Mouse (Mus musculus) kidney, postnatal 0 days (tissue): Measurements from ENCODE around the gene Appl1. TPM values are rescaled to one million over a fixed set of nuclear protein-coding genes. Genes with fewer than 3 reads are reported as not detected.
A peak's percentile ranks its signal among the peaks of the same experiment; 100 is the strongest.

Experiments used
- ATAC-seq: fragments of 200-750 bp; cut with Nextera tagmentation; replicated peaks from 2 replicates; pipeline ENCODE4 v1.8.0; 2017; ENCODE audit warnings: low read depth, moderate number of reproducible peaks, moderate TSS enrichment, moderate library complexity; ENCODE audit not compliant: low FRiP score
- DNase-seq: peaks from one replicate; pipeline ENCODE4 v3.0.0-alpha.2; 2016; ENCODE audit warnings: low spot score
- H3K27ac ChIP-seq: fragments of 300-500 bp; sonication (generic); 2 replicates; pipeline ENCODE4 v1.5.1; 2014; ENCODE audit warnings: mild to moderate bottlenecking
- H3K27me3 ChIP-seq: fragments of 300-500 bp; sonication (generic); 2 replicates; pipeline ENCODE4 v1.6.1; 2014; ENCODE audit warnings: low read length, mixed read lengths; ENCODE audit not compliant: insufficient read depth
- H3K36me3 ChIP-seq: fragments of 300-500 bp; sonication (generic); 2 replicates; pipeline ENCODE4 v1.6.1; 2014; ENCODE audit warnings: low read length, mixed read lengths; ENCODE audit not compliant: insufficient read depth
- H3K4me1 ChIP-seq: fragments of 300-500 bp; sonication (generic); replicated peaks from 2 replicates; pipeline ENCODE4 v1.6.1; 2014; ENCODE audit warnings: antibody characterized with exemption, low read length, mixed read lengths; ENCODE audit not compliant: insufficient read depth
- H3K4me2 ChIP-seq: fragments of 300-500 bp; sonication (generic); 2 replicates; pipeline ENCODE4 v1.6.1; 2014; ENCODE audit warnings: mild to moderate bottlenecking, low read length, moderate library complexity, mixed read lengths
- H3K4me3 ChIP-seq: fragments of 300-500 bp; sonication (generic); replicated peaks from 2 replicates; pipeline ENCODE4 v1.5.1; 2014; ENCODE audit warnings: low read depth, low read length
- H3K9ac ChIP-seq: fragments of 300-500 bp; sonication (generic); 2 replicates; pipeline ENCODE4 v1.6.1; 2014; ENCODE audit warnings: low read depth, low read length
- H3K9me3 ChIP-seq: fragments of 300-500 bp; sonication (generic); replicated peaks from 2 replicates; pipeline ENCODE4 v1.6.1; 2016; ENCODE audit warnings: low read length, inconsistent platforms, mixed read lengths
- CTCF ChIP-seq: IDR thresholded peaks from 2 replicates; pipeline ENCODE4 v1.5.1; 2016; ENCODE audit warnings: antibody characterized with exemption, low read depth, mild to moderate bottlenecking, moderate library complexity
- WGBS: fragments of 180-500 bp; shearing (Covaris S2); extraction: QIAGEN DNeasy Blood & Tissue Kit; methylation state at CpG from one replicate; pipeline ENCODE4 v1.1.7; 2014; 5-methylcytosine and 5-hydroxymethylcytosine counted together
- polyA plus RNA-seq: library from polyadenylated mRNA; unstranded; fragments of >200 nt; fragmentation: Nextera tagmentation; extraction: Ambion mirVana; gene quantifications from 2 replicates; pipeline ENCODE4 v1.2.1, GENCODE M21; 2015

The Appl1 gene
- polyA plus RNA-seq, 1 experiment from 2014 or later: 36.6 TPM

DNA sequence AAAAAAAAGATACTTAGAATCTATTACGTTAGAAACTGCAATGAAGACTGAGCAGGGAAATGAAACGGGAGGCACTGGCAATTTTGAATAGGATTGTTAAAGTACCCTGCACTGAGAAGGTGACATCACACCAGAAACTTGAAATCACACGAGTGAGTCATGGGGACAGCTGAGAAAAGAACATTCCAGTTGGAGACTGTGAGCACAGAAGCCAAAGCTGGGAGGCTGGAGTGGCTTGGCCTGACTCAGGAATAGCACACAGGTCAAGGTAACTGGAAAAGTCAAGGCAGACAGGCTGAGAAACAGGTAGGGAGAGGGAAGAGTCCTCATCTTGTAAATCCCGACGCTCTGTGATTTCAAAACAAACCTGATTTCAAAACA, 11.1 kb upstream of the Appl1 start:
- ATAC-seq (no peak), DNase-seq (no peak)
- H3K4me3 ChIP-seq: no peak overlapping the region
- no peaks in the 10 kb centered on the region for H3K9me3 ChIP-seq
- H3K9ac ChIP-seq: no peak overlapping the region
- H3K27ac ChIP-seq: no peak overlapping the region
- H3K4me2 ChIP-seq: no peak overlapping the region
- no peaks in the 10 kb centered on the region for H3K27me3 ChIP-seq
- H3K36me3 ChIP-seq: no peaks in the 10 kb centered on the region
- WGBS: 80% methylated on average over 5 of the region's 5 CpGs
- no peaks in the 10 kb centered on the region for H3K4me1 ChIP-seq
- TF ChIP-seq CTCF: no peak

DNA sequence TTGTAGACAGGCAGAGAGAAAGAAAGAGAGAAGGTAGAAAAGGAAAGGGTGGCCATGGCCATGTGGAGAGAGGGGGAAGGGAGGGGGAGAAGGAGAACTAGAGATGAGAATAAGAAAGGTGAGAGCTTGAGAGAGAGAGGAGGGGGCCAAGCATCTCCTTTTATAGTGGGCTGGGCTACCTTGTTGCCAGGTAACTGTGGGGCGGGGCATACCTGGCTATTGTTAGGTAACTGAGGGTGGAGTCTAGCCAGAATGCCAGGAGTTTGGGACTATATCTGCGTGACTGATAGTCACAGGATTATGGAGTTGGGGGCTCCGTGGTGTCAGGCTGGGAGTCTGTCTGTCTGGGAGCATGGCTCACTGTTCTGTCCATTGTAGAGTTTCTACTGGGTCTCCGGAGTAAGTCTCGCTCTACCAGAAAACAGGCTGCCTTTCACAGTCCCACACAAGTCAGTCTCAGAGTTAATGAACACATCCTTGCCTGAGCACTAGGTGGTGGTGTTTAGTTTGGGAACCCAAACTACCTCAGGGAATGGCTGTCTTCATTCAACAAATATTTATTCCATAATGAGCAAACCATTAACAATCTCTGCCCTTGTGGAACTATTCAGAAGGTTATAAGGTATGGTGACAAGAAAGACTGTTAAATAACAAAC, 10.6 kb upstream of the Appl1 start:
- H3K27me3 ChIP-seq: no peaks in the 10 kb centered on the region
- no peak overlapping the region for H3K9ac ChIP-seq
- H3K9me3 ChIP-seq: no peaks in the 10 kb centered on the region
- H3K4me3 ChIP-seq: no peak overlapping the region
- no peak for ATAC-seq
- H3K4me2 ChIP-seq: no peak overlapping the region
- 75% methylated on average over 5 of the region's 5 CpGs for WGBS
- H3K36me3 ChIP-seq: no peaks in the 10 kb centered on the region
- H3K27ac ChIP-seq: no peak overlapping the region
- peak; percentile 63 for TF ChIP-seq CTCF
- H3K4me1 ChIP-seq: no peaks in the 10 kb centered on the region
- DNase-seq: no peak

- no peaks in the 10 kb centered on the region for H3K4me1 ChIP-seq
- whole genome bisulfite sequencing: 94% methylated on average over 8 of the region's 8 CpGs
These were observed 10.0 kb upstream of the Appl1 start for GRCm38 (mm10) chr14:26981021-26981420.

GRCm38 (mm10) chr14:26979808-26980207, 8.8 kb upstream of the Appl1 start:
- H3K36me3 ChIP-seq: no peaks in the 10 kb centered on the region
- H3K4me2 ChIP-seq: no peak overlapping the region
- H3K27ac ChIP-seq: no peak overlapping the region
- WGBS: 59% methylated on average over 3 of the region's 3 CpGs
- H3K9ac ChIP-seq: no peak overlapping the region
- H3K27me3 ChIP-seq: no peaks in the 10 kb centered on the region
- H3K9me3 ChIP-seq: no peaks in the 10 kb centered on the region
- no peaks in the 10 kb centered on the region for H3K4me1 ChIP-seq
- DNase-seq (no peak), ATAC-seq (no peak)
- TF ChIP-seq CTCF: no peak
- no peak overlapping the region for H3K4me3 ChIP-seq

More at GRCm38 (mm10) chr14:26981021-26981420, 10.0 kb upstream of the Appl1 start:
- no peak overlapping the region for H3K4me2 ChIP-seq
- no peak for DNase-seq
- no peak for TF ChIP-seq CTCF
- H3K27me3 ChIP-seq: no peaks in the 10 kb centered on the region
- no peaks in the 10 kb centered on the region for H3K9me3 ChIP-seq
- no peak overlapping the region for H3K4me3 ChIP-seq
- no peaks in the 10 kb centered on the region for H3K36me3 ChIP-seq
- no peak for ATAC-seq
- no peak overlapping the region for H3K27ac ChIP-seq
- H3K9ac ChIP-seq: no peak overlapping the region

GRCm38 (mm10) chr14:26977500-26977899, 6.5 kb upstream of the Appl1 start:
- H3K27ac ChIP-seq: no peak overlapping the region
- H3K4me1 ChIP-seq: no peaks in the 10 kb centered on the region
- ATAC-seq (no peak), DNase-seq (no peak)
- no peaks in the 10 kb centered on the region for H3K9me3 ChIP-seq
- no peak overlapping the region for H3K9ac ChIP-seq
- no peak for TF ChIP-seq CTCF
- 35% methylated on average over 2 of the region's 2 CpGs for WGBS
- no peak overlapping the region for H3K4me2 ChIP-seq
- no peaks in the 10 kb centered on the region for H3K27me3 ChIP-seq
- no peaks in the 10 kb centered on the region for H3K36me3 ChIP-seq
- H3K4me3 ChIP-seq: no peak overlapping the region

GRCm38 (mm10) chr14:26976212-26976611, 5.2 kb upstream of the Appl1 start:
- Histone ChIP-seq H3K9ac (no peak overlapping the region), H3K4me3 (no peak overlapping the region), H3K4me2 (no peak overlapping the region), H3K36me3 (no peaks in the 10 kb centered on the region), H3K9me3 (no peaks in the 10 kb centered on the region), H3K27me3 (no peaks in the 10 kb centered on the region), H3K27ac (no peak overlapping the region), H3K4me1 (no peaks in the 10 kb centered on the region)
- DNase-seq (no peak), ATAC-seq (no peak)
- TF ChIP-seq CTCF: no peak
- WGBS: 87% methylated on average over 7 of the region's 7 CpGs

DNA sequence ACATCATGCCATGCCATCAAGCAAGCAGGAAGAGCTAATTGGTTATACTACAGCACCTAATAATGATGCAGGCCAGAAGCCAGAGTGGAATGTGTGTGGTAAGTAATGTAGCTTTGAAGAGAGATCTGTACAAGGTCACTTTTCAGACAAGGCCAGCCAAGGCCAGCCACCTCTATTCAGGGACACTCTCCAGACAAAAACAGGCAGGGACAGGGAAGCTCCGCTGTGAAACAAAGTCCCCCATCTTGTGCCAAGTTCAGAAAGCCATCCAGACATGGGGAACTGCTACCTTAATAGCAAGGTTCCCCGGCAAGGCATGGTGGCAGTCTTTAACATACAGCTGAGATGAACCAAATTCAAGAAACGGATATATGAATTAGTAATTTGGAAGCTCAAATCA, 4.5 kb upstream of the Appl1 start:
- Histone ChIP-seq H3K9ac (no peak overlapping the region), H3K36me3 (no peaks in the 10 kb centered on the region), H3K4me3 (no peak overlapping the region), H3K27me3 (no peaks in the 10 kb centered on the region), H3K4me2 (no peak overlapping the region), H3K9me3 (no peaks in the 10 kb centered on the region), H3K27ac (no peak overlapping the region), H3K4me1 (no peaks in the 10 kb centered on the region)
- WGBS: 95% methylated on average over 3 of the region's 3 CpGs
- TF ChIP-seq CTCF: no peak
- DNase-seq (no peak), ATAC-seq (no peak)
